Mouse (Mus musculus) macrophage (primary cell): ENCODE measurements around the gene Ccdc188. TPM values are rescaled to one million over a fixed set of nuclear protein-coding genes. Genes with fewer than 3 reads are reported as not detected.

ENCODE experiments used
- H3K27ac ChIP-seq: fragments of 350-480 bp; formaldehyde crosslinking; 2 replicates; pipeline ENCODE4 v1.9.0; 2021
- H3K36me3 ChIP-seq: fragments of 350-480 bp; formaldehyde crosslinking; 2 replicates; pipeline ENCODE4 v1.9.0; 2021; ENCODE audit errors: inconsistent target
- H3K4me3 ChIP-seq: fragments of 350-480 bp; formaldehyde crosslinking; 2 replicates; pipeline ENCODE4 v1.9.0; 2021; ENCODE audit errors: inconsistent target
- H3K79me2 ChIP-seq: fragments of 350-480 bp; formaldehyde crosslinking; 2 replicates; pipeline ENCODE4 v1.9.0; 2021; ENCODE audit errors: inconsistent target
- WGBS: methylation state at CpG from one replicate; pipeline ENCODE4 v1.1.7; 2026; ENCODE audit warnings: inconsistent platforms; ENCODE audit not compliant: missing documents; 5-methylcytosine and 5-hydroxymethylcytosine counted together
- polyA plus RNA-seq: library from polyadenylated mRNA; stranded (reverse); fragments of 250-400 nt; gene quantifications from 3 replicates; pipeline ENCODE4 v1.2.4, GENCODE M21; 2018; ENCODE audit warnings: inconsistent platforms

Ccdc188 gene
- polyA plus RNA-seq, 1 experiment from 2014 or later, result not detected

- peaks cover 38% of the 10 kb centered on the region for H3K36me3 ChIP-seq
- no peak overlapping the region for H3K4me3 ChIP-seq
- no peaks in the 10 kb centered on the region for H3K79me2 ChIP-seq
- H3K27ac ChIP-seq, result no peak overlapping the region
- WGBS, result 85% methylated on average over 5 of the region's 5 CpGs
Measured at GRCm38 (mm10) chr16:18268182-18268581, 50.5 kb downstream of the Ccdc188 start.

Other genes with a start within 250 kb of the Ccdc188 start
- not detected in 3 replicates for gene Vpreb2, start 237.5 kb upstream of the Ccdc188 start, polyA plus RNA-seq
- 7.8 to 20.7 TPM (median 20.1 TPM) in 3 replicates for gene Dgcr6, start 165.0 kb upstream of the Ccdc188 start, polyA plus RNA-seq
- gene Prodh, start 127.7 kb upstream of the Ccdc188 start, polyA plus RNA-seq, result 2.4 to 5.7 TPM (median 3.0 TPM) in 3 replicates
- not detected in 3 replicates for gene Rtn4r, start 90.2 kb upstream of the Ccdc188 start, polyA plus RNA-seq
- 6.7 to 9.5 TPM (median 8.9 TPM) in 3 replicates for gene Zdhhc8, start 17.3 kb downstream of the Ccdc188 start, polyA plus RNA-seq
- gene Trmt2a, start 30.8 kb downstream of the Ccdc188 start, polyA plus RNA-seq, result 38.8 to 85.1 TPM (median 48.0 TPM) in 3 replicates
- gene Ranbp1, start 30.9 kb downstream of the Ccdc188 start, polyA plus RNA-seq, result 67.3 to 311 TPM (median 228 TPM) in 3 replicates
- gene Gm49776, start 40.4 kb downstream of the Ccdc188 start, polyA plus RNA-seq, result not detected in 3 replicates
- 11.3 to 17.8 TPM (median 12.9 TPM) in 3 replicates for gene Dgcr8, start 71.4 kb downstream of the Ccdc188 start, polyA plus RNA-seq
- gene Tango2, start 130.2 kb downstream of the Ccdc188 start, polyA plus RNA-seq, result 16.5 to 31.4 TPM (median 21.0 TPM) in 3 replicates
- gene Arvcf, start 130.3 kb downstream of the Ccdc188 start, polyA plus RNA-seq, result 0.75 to 2.7 TPM (median 0.89 TPM) in 3 replicates
- 10.3 to 16.8 TPM (median 14.7 TPM) in 3 replicates for gene Txnrd2, start 208.5 kb downstream of the Ccdc188 start, polyA plus RNA-seq
- 118 to 154 TPM (median 126 TPM) in 3 replicates for gene Comt, start 209.0 kb downstream of the Ccdc188 start, polyA plus RNA-seq